Mouse (Mus musculus) E14TG2a.4 (cell line): Measurements from ENCODE around the gene Gnb1l.

Experiments
- CTCF ChIP-seq: conservative IDR thresholded peaks from 2 replicates; pipeline ENCODE4 v1.5.1; 2014; ENCODE audit warnings: low read length
- NANOG ChIP-seq: IDR thresholded peaks from 2 replicates; pipeline ENCODE4 v1.6.1; 2014; ENCODE audit warnings: borderline replicate concordance, low read length, mixed read lengths
- POU5F1 ChIP-seq: IDR thresholded peaks from 2 replicates; pipeline ENCODE4 v1.6.1; 2014; ENCODE audit warnings: low read length, borderline replicate concordance

DNA sequence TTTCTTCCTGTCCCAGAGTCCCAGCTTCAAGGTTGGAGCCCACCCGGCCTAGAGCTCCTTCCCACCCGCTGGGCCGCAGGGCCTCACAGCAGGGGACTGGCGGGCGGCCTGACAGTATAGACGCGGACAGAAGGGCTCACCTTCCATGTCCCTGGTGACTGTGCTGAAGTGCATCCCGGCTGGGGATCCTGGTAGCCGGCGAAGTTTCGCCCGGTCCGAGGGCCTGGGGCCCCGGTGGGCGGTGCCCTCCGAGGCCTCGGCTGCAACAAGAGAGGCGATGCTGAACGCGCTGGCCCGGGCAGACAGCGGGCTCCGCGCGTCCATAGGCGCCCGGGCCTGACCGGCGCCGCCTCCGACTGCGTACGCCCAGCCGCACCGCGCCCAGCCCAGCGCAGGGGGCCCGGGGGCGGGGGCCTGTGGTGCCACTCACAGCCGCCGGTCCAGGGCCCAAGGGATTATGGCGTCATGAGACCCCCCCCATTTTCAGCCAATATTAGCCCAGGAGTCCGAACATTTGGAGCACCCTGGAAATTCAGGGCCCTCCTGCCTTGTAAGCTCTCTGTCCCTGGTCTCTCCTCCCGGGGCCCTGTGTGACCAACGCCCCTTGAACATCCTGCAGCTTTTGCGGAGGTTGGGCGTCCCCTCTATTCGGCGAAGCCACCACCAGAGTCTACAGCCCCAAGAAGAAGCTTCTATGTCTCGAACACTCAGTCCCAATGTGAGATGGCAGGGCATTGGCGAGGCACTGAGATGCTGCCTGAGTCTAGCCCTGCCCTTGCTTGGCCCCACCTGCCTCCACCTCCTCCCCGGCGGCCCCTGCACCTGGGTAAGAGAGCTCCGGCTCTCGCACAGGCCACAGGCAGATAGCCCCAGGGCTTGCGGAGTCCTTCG lies 89.6 kb downstream of the Gnb1l start:
- TF ChIP-seq CTCF (no peak), NANOG (no peak), POU5F1 (no peak)
